Mouse (Mus musculus): ENCODE results near the gene Tgtp2.

DNA sequence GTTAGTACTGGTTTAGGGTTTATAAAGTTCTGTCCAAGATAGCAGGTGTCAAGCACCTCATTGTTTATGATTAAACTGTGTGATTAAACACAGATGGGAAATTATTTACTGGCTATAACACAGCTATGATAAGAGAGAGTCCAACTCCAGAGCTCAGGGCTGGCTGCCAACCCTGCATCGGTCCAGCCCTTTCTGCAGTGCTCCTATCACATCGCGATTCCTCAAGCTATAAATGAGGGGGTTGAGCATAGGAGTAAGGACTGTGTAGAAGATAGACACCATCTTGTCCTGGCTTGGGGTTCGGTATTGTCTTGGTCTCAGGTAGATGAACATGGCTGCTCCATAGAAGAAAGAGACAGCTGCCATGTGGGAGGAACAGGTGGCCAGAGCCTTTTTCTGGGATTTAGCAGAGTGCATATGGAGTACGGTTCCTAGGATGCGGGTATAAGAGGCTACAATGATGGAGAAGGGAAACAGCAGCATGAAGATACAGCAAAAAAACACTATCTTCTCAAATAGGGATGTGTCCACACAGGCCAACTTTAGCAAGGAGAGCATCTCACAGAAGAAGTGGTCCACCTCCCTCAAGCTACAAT, 48.7 kb upstream of the Tgtp2 start:
- TF ChIP-seq GATA1 (IDR thresholded peaks at IDR 0.05; ENCODE audit: low read length) (no peak), TAL1 (IDR thresholded peaks at IDR 0.05; ENCODE audit: low read length) (no peak)
